In the genomic region with DNA sequence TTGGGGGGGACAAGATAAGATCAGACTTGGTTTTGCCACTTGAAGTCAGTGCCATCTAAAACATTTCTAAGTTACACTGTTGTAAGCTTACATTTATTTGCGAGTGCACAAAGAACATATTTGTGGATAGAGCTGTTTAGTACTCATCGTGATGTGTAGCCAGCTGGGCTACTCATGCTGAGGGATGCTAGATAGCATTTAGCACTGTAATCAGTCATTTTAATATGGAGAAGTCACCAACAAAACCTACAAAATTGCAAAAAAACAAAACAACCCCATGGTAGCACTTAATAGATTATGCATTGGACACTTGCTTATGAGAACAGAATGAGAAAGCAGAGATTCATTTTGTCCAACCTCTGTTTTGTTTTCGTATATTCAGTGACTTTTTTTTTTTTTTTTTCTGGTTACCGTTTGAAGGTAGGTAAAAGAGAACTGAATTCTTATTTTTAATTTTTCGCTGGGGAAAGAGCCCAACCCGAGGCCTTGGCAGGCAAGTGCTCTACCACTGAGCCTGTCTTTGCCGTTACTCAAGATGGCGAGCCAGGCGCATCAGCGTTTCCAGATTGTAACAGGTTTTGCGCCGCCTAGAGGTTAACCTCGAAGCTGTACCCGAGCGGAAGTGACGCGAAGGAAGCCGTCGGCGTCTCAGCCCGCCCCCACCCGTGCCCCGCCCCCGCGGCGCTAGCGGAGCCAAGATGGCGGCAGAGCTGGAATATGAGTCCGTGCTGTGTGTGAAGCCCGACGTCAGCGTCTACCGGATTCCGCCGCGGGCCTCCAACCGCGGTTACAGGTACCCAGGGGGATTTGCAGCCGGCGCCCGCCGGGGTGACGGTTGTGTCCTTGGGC, we compare ENCODE assay signal across 7 mouse cellular contexts. TPM values are rescaled to one million over a fixed set of nuclear protein-coding genes. Genes with fewer than 3 reads are reported as not detected.
DNase-seq lines count a peak whose midpoint lies in the region; ATAC-seq lines count a peak whose summit lies in the region.

A gene (plus strand): TSS at position 604 of the 849 bp plus-strand sequence.

- H3K36me3 ChIP-seq in embryonic facial prominence, embryonic 11.5 days (replicated peaks; ENCODE audit: control insufficient read depth, insufficient read depth, low read depth, low read length) = no peaks in the 10 kb centered on the region
- peaks cover 31% of the 10 kb centered on the region for H3K36me3 ChIP-seq in limb, embryonic 10.5 days
- peaks cover 20% of the 10 kb centered on the region for H3K36me3 ChIP-seq in midbrain, embryonic 13.5 days

- peak within 1 kb of the TSS; percentile 64 for H3K4me3 ChIP-seq in embryonic facial prominence, embryonic 11.5 days (ENCODE audit: low read depth, low read length)
- peak within 1 kb of the TSS; percentile 63 for H3K4me3 ChIP-seq in limb, embryonic 10.5 days
- H3K4me3 ChIP-seq in midbrain, embryonic 13.5 days (replicated peaks) = peak within 1 kb of the TSS; percentile 68

- H3K4me2 ChIP-seq in embryonic facial prominence, embryonic 11.5 days (ENCODE audit: low read depth, low read length) = peak within 1 kb of the TSS; percentile 49
- peak within 1 kb of the TSS; percentile 63 for H3K4me2 ChIP-seq in midbrain, embryonic 13.5 days (replicated peaks)

- no peaks in the 10 kb centered on the region for H3K9me3 ChIP-seq in embryonic facial prominence, embryonic 11.5 days (replicated peaks; ENCODE audit: control insufficient read depth, low read length)
- H3K9me3 ChIP-seq in limb, embryonic 10.5 days (replicated peaks) = no peaks in the 10 kb centered on the region
- no peaks in the 10 kb centered on the region for H3K9me3 ChIP-seq in midbrain, embryonic 13.5 days

- 8% methylated on average over 42 of the region's 43 CpGs for WGBS in embryonic facial prominence, embryonic 11.5 days
- 7% methylated on average over 43 of the region's 43 CpGs for WGBS in limb, embryonic 10.5 days
- 7% methylated on average over 43 of the region's 43 CpGs for WGBS in midbrain, embryonic 13.5 days

- H3K27me3 ChIP-seq in embryonic facial prominence, embryonic 11.5 days (ENCODE audit: control insufficient read depth, insufficient read depth, low read length) = no peaks in the 10 kb centered on the region
- no peaks in the 10 kb centered on the region for H3K27me3 ChIP-seq in limb, embryonic 10.5 days (ENCODE audit: low read depth, poor library complexity, severe bottlenecking)
- H3K27me3 ChIP-seq in midbrain, embryonic 13.5 days = no peaks in the 10 kb centered on the region

- H3K27ac ChIP-seq in embryonic facial prominence, embryonic 11.5 days (replicated peaks; ENCODE audit: low read depth, low read length) = peak within 1 kb of the TSS; percentile 49; the same call in 1 of the 2 replicates
- H3K27ac ChIP-seq in limb, embryonic 10.5 days = peak within 1 kb of the TSS; percentile 84
- peak within 1 kb of the TSS; percentile 83 for H3K27ac ChIP-seq in midbrain, embryonic 13.5 days

- ATAC-seq in embryonic facial prominence, embryonic 11.5 days (replicated peaks; ENCODE audit: insufficient number of reproducible peaks, low FRiP score, low TSS enrichment, low read depth) = peak; percentile 92
- ATAC-seq in granulocyte monocyte progenitor cell, adult 5-6 weeks (replicated peaks; ENCODE audit: poor library complexity, severe bottlenecking) = peak; percentile 79
- peak; percentile 97 for ATAC-seq in midbrain, embryonic 13.5 days

- peak; percentile 98 for DNase-seq in adrenal gland, postnatal 14 days
- DNase-seq in embryonic facial prominence, embryonic 11.5 days (ENCODE audit: low spot score) = peak; percentile 99
- DNase-seq in kidney, adult 11 months = peak; percentile 96
- DNase-seq in limb, embryonic 10.5 days (ENCODE audit: low spot score) = peak; percentile 98
- DNase-seq in spleen, adult 12 weeks (ENCODE audit: low spot score) = peak; percentile 92

- peak within 1 kb of the TSS; percentile 72 for H3K9ac ChIP-seq in embryonic facial prominence, embryonic 11.5 days (replicated peaks; ENCODE audit: low read length)
- H3K9ac ChIP-seq in midbrain, embryonic 13.5 days (replicated peaks) = peak within 1 kb of the TSS; percentile 81

- no peaks in the 10 kb centered on the region for H3K4me1 ChIP-seq in embryonic facial prominence, embryonic 11.5 days (ENCODE audit: control insufficient read depth, insufficient read depth, low read length)
- H3K4me1 ChIP-seq in limb, embryonic 10.5 days = peaks cover 5% of the 10 kb centered on the region; the same call in 1 of the 2 replicates
- H3K4me1 ChIP-seq in midbrain, embryonic 13.5 days (replicated peaks) = peaks cover 17% of the 10 kb centered on the region

RNA-seq across cellular contexts. Expression of the gene that starts here (rescaled TPM):
- total RNA-seq in adrenal gland, postnatal 14 days (2021) = 47.1 and 47.2 TPM in 2 replicates
- 67.0 and 67.6 TPM in 2 replicates for polyA plus RNA-seq in embryonic facial prominence, embryonic 11.5 days (2014; fragmentation: Nextera tagmentation; extraction: Ambion mirVana)
- total RNA-seq in granulocyte monocyte progenitor cell, adult 5-6 weeks (2014; fragmentation: Nextera tagmentation) = 24.8 and 26.1 TPM in 2 replicates
- 14.3 and 25.7 TPM in 2 replicates for total RNA-seq in granulocyte monocyte progenitor cell, adult 5-6 weeks (2017)
- polyA plus RNA-seq in limb, embryonic 10.5 days (2016; fragmentation: Nextera tagmentation; extraction: Ambion mirVana) = 52.1 and 56.2 TPM in 2 replicates
- 107 and 113 TPM in 2 replicates for polyA plus RNA-seq in midbrain, embryonic 13.5 days (2015; fragmentation: Nextera tagmentation; extraction: Ambion mirVana)

Comparison
In these comparisons a context has a peak if more than half of its experiments do, and no peak if none do; other contexts are left out.
1. Peak in every context shown above with its lines: DNase-seq, ATAC-seq, H3K4me3 ChIP-seq and H3K27ac ChIP-seq.